Mouse (Mus musculus): Measurements from ENCODE around the gene Atg14. TPM values are rescaled to one million over a fixed set of nuclear protein-coding genes. Genes with fewer than 3 reads are reported as not detected.

The Atg14 gene
- total RNA-seq, 1 experiment, result 19.8 TPM

GRCm38 (mm10) chr14:47495951-47496350, 74.5 kb downstream of the Atg14 start:
- DNase-seq (ENCODE audit: low read depth, low spot score), result no peak

GRCm38 (mm10) chr14:47493592-47494361, 76.7 kb downstream of the Atg14 start:
- TF ChIP-seq ZNF384 (IDR thresholded peaks at IDR 0.05; ENCODE audit: low read depth, low read length) (no peak), HCFC1 (IDR thresholded peaks at IDR 0.05; ENCODE audit: borderline replicate concordance, insufficient read depth, low read length) (no peak)
- H3K4me1 ChIP-seq (ENCODE audit: control insufficient read depth in 2 of 2, insufficient read depth in 2 of 2, low read length in 2 of 2, poor library complexity in 1 of 2), result peaks cover 5 to 14% of the 10 kb centered on the region in 2 experiments; a peak in 2 of 4 replicates
- no peak for DNase-seq (ENCODE audit: low read depth, low spot score)
- no peaks in the 10 kb centered on the region for H3K9me3 ChIP-seq (ENCODE audit: control insufficient read depth, insufficient read depth, low read depth, low read length)
- H3K4me3 ChIP-seq (ENCODE audit: insufficient read depth in 1 of 2, low read depth in 1 of 2, low read length in 2 of 2, poor library complexity in 1 of 2, severe bottlenecking in 1 of 2), result no peak overlapping the region
- in situ Hi-C loops (cut with MboI; ENCODE audit: low sequenced_read_pairs in 2 of 2, unreplicated experiment in 2 of 2), result loop anchor here in 1 of 2 experiments (5.0 kb wide), 1 partner anchor 49 kb away; no protein-coding TSS in a partner anchor
- H3K27ac ChIP-seq (ENCODE audit: insufficient read depth, low read depth, low read length, poor library complexity, severe bottlenecking), result no peak overlapping the region
- no peaks in the 10 kb centered on the region for H3K36me3 ChIP-seq (ENCODE audit: control insufficient read depth, insufficient read depth, low read length, poor library complexity, severe bottlenecking)
- H3K9ac ChIP-seq (ENCODE audit: insufficient read depth, low read depth, low read length, poor library complexity, severe bottlenecking), result no peak overlapping the region

More at GRCm38 (mm10) chr14:47495951-47496350, 74.5 kb downstream of the Atg14 start:
- H3K4me3 ChIP-seq (ENCODE audit: insufficient read depth in 1 of 2, low read depth in 1 of 2, low read length in 2 of 2, poor library complexity in 1 of 2, severe bottlenecking in 1 of 2), result no peak overlapping the region
- H3K9me3 ChIP-seq (ENCODE audit: control insufficient read depth, insufficient read depth, low read depth, low read length), result no peaks in the 10 kb centered on the region
- H3K27ac ChIP-seq (ENCODE audit: insufficient read depth, low read depth, low read length, poor library complexity, severe bottlenecking), result no peak overlapping the region
- in situ Hi-C loops (cut with MboI; ENCODE audit: low sequenced_read_pairs in 2 of 2, unreplicated experiment in 2 of 2), result no loop called here
- TF ChIP-seq HCFC1 (IDR thresholded peaks at IDR 0.05; ENCODE audit: borderline replicate concordance, insufficient read depth, low read length) (no peak), ZC3H11A (IDR thresholded peaks at IDR 0.05; ENCODE audit: borderline replicate concordance, low read depth, low read length) (no peak), MAFK (IDR thresholded peaks at IDR 0.05; ENCODE audit: insufficient read depth, low read depth, low read length) (no peak), CHD2 (IDR thresholded peaks at IDR 0.05; ENCODE audit: low read depth, low read length) (no peak)
- H3K36me3 ChIP-seq (ENCODE audit: control insufficient read depth, insufficient read depth, low read length, poor library complexity, severe bottlenecking), result no peaks in the 10 kb centered on the region
- H3K4me1 ChIP-seq (ENCODE audit: control insufficient read depth in 2 of 2, insufficient read depth in 2 of 2, low read length in 2 of 2, poor library complexity in 1 of 2), result peaks cover 3 to 7% of the 10 kb centered on the region in 2 experiments; a peak in 2 of 4 replicates
- H3K9ac ChIP-seq (ENCODE audit: insufficient read depth, low read depth, low read length, poor library complexity, severe bottlenecking), result no peak overlapping the region

Other genes with a start within 250 kb of the Atg14 start
- 36.9 TPM in 2 replicates for gene Lgals3, start 202.9 kb downstream of the Atg14 start, total RNA-seq (2012; rRNA removed)
- gene Dlgap5, start 152.2 kb downstream of the Atg14 start, total RNA-seq (2012; rRNA removed), result 46.8 and 68.2 TPM in 2 replicates
- gene Fbxo34, start 120.2 kb downstream of the Atg14 start, total RNA-seq (2012; rRNA removed), result 17.0 and 36.8 TPM in 2 replicates
- gene Ktn1, start 77.8 kb upstream of the Atg14 start, total RNA-seq (2012; rRNA removed), result 87.6 and 155 TPM in 2 replicates

All from ES-E14 (cell line).